ENCODE assay signal across 9 mouse cellular contexts in the genomic region with DNA sequence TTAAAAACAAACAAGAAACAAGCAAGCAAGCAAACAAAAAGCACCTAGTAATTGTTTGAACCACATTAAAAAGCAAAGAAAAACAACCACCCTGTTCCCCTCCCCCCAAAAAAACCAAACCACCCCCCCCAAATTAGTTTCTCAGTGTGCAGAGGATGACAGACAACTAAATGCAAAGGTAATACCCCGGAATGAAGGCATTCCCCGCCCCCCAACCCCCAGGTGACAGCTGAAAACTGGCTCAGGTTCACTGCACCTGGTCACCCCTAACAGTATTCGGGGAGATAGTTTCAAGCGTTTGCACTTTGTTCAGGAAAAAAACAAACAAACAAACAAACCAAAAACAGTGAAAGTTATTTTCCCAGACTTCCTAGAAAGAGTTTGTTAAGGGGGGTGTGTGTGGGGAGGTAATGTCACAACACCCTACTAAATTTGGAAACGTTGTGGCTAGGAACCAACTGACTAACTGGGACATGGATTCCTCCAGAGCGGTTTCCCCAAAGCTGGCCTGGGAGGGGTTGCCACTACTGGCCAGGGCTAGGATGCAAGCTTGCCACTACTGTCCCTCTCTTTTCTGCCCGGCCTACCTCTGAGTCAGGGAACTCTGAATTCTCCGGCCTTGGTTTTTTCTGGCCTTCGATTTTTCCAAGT. TPM values are rescaled to one million over a fixed set of nuclear protein-coding genes. Genes with fewer than 3 reads are reported as not detected.
DNase-seq lines count a peak whose midpoint lies in the region; ATAC-seq lines count a peak whose summit lies in the region.
"Had no signal": no experiment of that assay in that cellular context is flagged by ENCODE, and none has a peak within 500 bp of the region (broad histone marks: within the 10 kb centered on the region; RNA-seq: fewer than 3 reads in every experiment).

No protein-coding gene starts in this region.

- no peak for ATAC-seq in embryonic facial prominence, embryonic 11.5 days (replicated peaks; ENCODE audit: insufficient number of reproducible peaks, low FRiP score, low TSS enrichment, low read depth)
- ATAC-seq in heart, embryonic 13.5 days (ENCODE audit: extremely low read depth, insufficient number of reproducible peaks, low FRiP score, low TSS enrichment): no peak
- no peak for ATAC-seq in liver, embryonic 12.5 days
- no peak for ATAC-seq in neural tube, embryonic 12.5 days (ENCODE audit: low FRiP score, low read depth)

- H3K27me3 ChIP-seq in embryonic facial prominence, embryonic 11.5 days (ENCODE audit: control insufficient read depth, insufficient read depth, low read length): no peaks in the 10 kb centered on the region
- H3K27me3 ChIP-seq in heart, embryonic 13.5 days (replicated peaks): no peaks in the 10 kb centered on the region
- H3K27me3 ChIP-seq in liver, embryonic 12.5 days (replicated peaks): peaks cover 84% of the 10 kb centered on the region
- no peaks in the 10 kb centered on the region for H3K27me3 ChIP-seq in neural tube, embryonic 12.5 days (replicated peaks)

- DNase-seq in embryo, embryonic 11 days: peak; percentile 54
- no peak for DNase-seq in embryo, embryonic 10 days (ENCODE audit: low spot score)
- no peak for DNase-seq in embryonic facial prominence, embryonic 11.5 days (ENCODE audit: low spot score)
- no peak for DNase-seq in layer of hippocampus, adult 9-11 months
- no peak for DNase-seq in layer of hippocampus, adult 18-20 months (ENCODE audit: low spot score in 2 of 2)

- H3K4me3 ChIP-seq in embryonic facial prominence, embryonic 11.5 days (ENCODE audit: low read depth, low read length): no peak overlapping the region
- H3K4me3 ChIP-seq in heart, embryonic 13.5 days: peak overlapping the region; percentile 34
- H3K4me3 ChIP-seq in liver, embryonic 12.5 days: no peak overlapping the region
- no peak overlapping the region for H3K4me3 ChIP-seq in neural tube, embryonic 12.5 days

- no peak overlapping the region for H3K4me2 ChIP-seq in embryonic facial prominence, embryonic 11.5 days (ENCODE audit: low read depth, low read length)
- H3K4me2 ChIP-seq in heart, embryonic 13.5 days: peak overlapping the region; percentile 67
- H3K4me2 ChIP-seq in liver, embryonic 12.5 days: peak overlapping the region; percentile 52
- peak overlapping the region; percentile 55 for H3K4me2 ChIP-seq in neural tube, embryonic 12.5 days (replicated peaks)

- H3K4me1 ChIP-seq in embryonic facial prominence, embryonic 11.5 days (ENCODE audit: control insufficient read depth, insufficient read depth, low read length): peaks cover 2% of the 10 kb centered on the region
- H3K4me1 ChIP-seq in heart, embryonic 13.5 days: peaks cover 70% of the 10 kb centered on the region
- H3K4me1 ChIP-seq in liver, embryonic 12.5 days: 0 out of 2 replicates have a peak, but pooled peaks cover 3% of the 10 kb centered on the region
- H3K4me1 ChIP-seq in neural tube, embryonic 12.5 days: peaks cover 35% of the 10 kb centered on the region

- WGBS in embryonic facial prominence, embryonic 11.5 days: 22% methylated on average over 9 of the region's 9 CpGs
- WGBS in heart, embryonic 13.5 days: 33% methylated on average over 9 of the region's 9 CpGs
- 25% methylated on average over 9 of the region's 9 CpGs for WGBS in liver, embryonic 12.5 days (ENCODE audit: insufficient replicate concordance)
- 25% methylated on average over 9 of the region's 9 CpGs for WGBS in neural tube, embryonic 12.5 days

- peak overlapping the region; percentile 33 for H3K9ac ChIP-seq in embryonic facial prominence, embryonic 11.5 days (replicated peaks; ENCODE audit: low read length)
- H3K9ac ChIP-seq in heart, embryonic 13.5 days: peak overlapping the region; percentile 74
- H3K9ac ChIP-seq in liver, embryonic 12.5 days: no peak overlapping the region
- no peak overlapping the region for H3K9ac ChIP-seq in neural tube, embryonic 12.5 days

- no peaks in the 10 kb centered on the region for H3K9me3 ChIP-seq in embryonic facial prominence, embryonic 11.5 days (replicated peaks; ENCODE audit: control insufficient read depth, low read length)
- peaks cover 5% of the 10 kb centered on the region; the same call in 1 of the 2 replicates for H3K9me3 ChIP-seq in heart, embryonic 13.5 days
- no peaks in the 10 kb centered on the region for H3K9me3 ChIP-seq in liver, embryonic 12.5 days (replicated peaks)
- no peaks in the 10 kb centered on the region for H3K9me3 ChIP-seq in neural tube, embryonic 12.5 days

- H3K36me3 ChIP-seq in embryonic facial prominence, embryonic 11.5 days (replicated peaks; ENCODE audit: control insufficient read depth, insufficient read depth, low read depth, low read length): no peaks in the 10 kb centered on the region
- no peaks in the 10 kb centered on the region for H3K36me3 ChIP-seq in heart, embryonic 13.5 days
- H3K36me3 ChIP-seq in liver, embryonic 12.5 days: no peaks in the 10 kb centered on the region
- no peaks in the 10 kb centered on the region for H3K36me3 ChIP-seq in neural tube, embryonic 12.5 days

- H3K27ac ChIP-seq in embryonic facial prominence, embryonic 11.5 days (replicated peaks; ENCODE audit: low read depth, low read length): peak overlapping the region; percentile 93
- H3K27ac ChIP-seq in heart, embryonic 13.5 days (replicated peaks): peak overlapping the region; percentile 94
- H3K27ac ChIP-seq in liver, embryonic 12.5 days: no peak overlapping the region
- no peak overlapping the region for H3K27ac ChIP-seq in neural tube, embryonic 12.5 days

RNA-seq across cellular contexts. Expression of a gene that starts 6.4 kb away (rescaled TPM):
- polyA plus RNA-seq in embryonic facial prominence, embryonic 11.5 days (2014; fragmentation: Nextera tagmentation; extraction: Ambion mirVana): 9.1 and 10.5 TPM in 2 replicates
- 4.6 and 6.9 TPM in 2 replicates for polyA plus RNA-seq in heart, embryonic 13.5 days (2015; fragmentation: Nextera tagmentation; extraction: Ambion mirVana)
- polyA plus RNA-seq in liver, embryonic 12.5 days (2016; fragmentation: Nextera tagmentation; extraction: Ambion mirVana): 0.77 and 1.2 TPM in 2 replicates
- 8.2 and 8.5 TPM in 2 replicates for polyA plus RNA-seq in neural tube, embryonic 12.5 days (2016; fragmentation: Nextera tagmentation; extraction: Ambion mirVana)
- under 1 TPM; 0.56 to 0.87 TPM for total RNA-seq in layer of hippocampus, adult 18-20 months (2021)

RNA-seq across cellular contexts. Expression of a gene that starts 20.4 kb away (rescaled TPM):
- polyA plus RNA-seq in embryonic facial prominence, embryonic 11.5 days (2014; fragmentation: Nextera tagmentation; extraction: Ambion mirVana): 1.4 TPM in 2 replicates
- 2.5 and 3.3 TPM in 2 replicates for polyA plus RNA-seq in heart, embryonic 13.5 days (2015; fragmentation: Nextera tagmentation; extraction: Ambion mirVana)
- polyA plus RNA-seq in liver, embryonic 12.5 days (2016; fragmentation: Nextera tagmentation; extraction: Ambion mirVana): 0.12 and 0.35 TPM in 2 replicates
- 1.2 and 1.9 TPM in 2 replicates for polyA plus RNA-seq in neural tube, embryonic 12.5 days (2016; fragmentation: Nextera tagmentation; extraction: Ambion mirVana)
- total RNA-seq in layer of hippocampus, adult 18-20 months (2021): not detected
- polyA plus RNA-seq: small intestine, adult 2 months had no signal

RNA-seq across cellular contexts. Expression of a gene that starts 38.1 kb away (rescaled TPM):
- 0.15 and 0.36 TPM in 2 replicates for polyA plus RNA-seq in embryonic facial prominence, embryonic 11.5 days (2014; fragmentation: Nextera tagmentation; extraction: Ambion mirVana)
- not detected in 2 replicates for polyA plus RNA-seq in heart, embryonic 13.5 days (2015; fragmentation: Nextera tagmentation; extraction: Ambion mirVana)
- 0.14 and 0.23 TPM in 2 replicates for polyA plus RNA-seq in liver, embryonic 12.5 days (2016; fragmentation: Nextera tagmentation; extraction: Ambion mirVana)
- polyA plus RNA-seq in neural tube, embryonic 12.5 days (2016; fragmentation: Nextera tagmentation; extraction: Ambion mirVana): 0.24 and 0.49 TPM in 2 replicates
- total RNA-seq in layer of hippocampus, adult 18-20 months (2021): under 1 TPM; 0.54 to 0.63 TPM
- polyA plus RNA-seq: small intestine, adult 2 months had no signal

RNA-seq across cellular contexts. Expression of a gene that starts 38.2 kb away (rescaled TPM):
- 44.1 TPM in 2 replicates for polyA plus RNA-seq in embryonic facial prominence, embryonic 11.5 days (2014; fragmentation: Nextera tagmentation; extraction: Ambion mirVana)
- polyA plus RNA-seq in heart, embryonic 13.5 days (2015; fragmentation: Nextera tagmentation; extraction: Ambion mirVana): 24.2 and 25.6 TPM in 2 replicates
- polyA plus RNA-seq in liver, embryonic 12.5 days (2016; fragmentation: Nextera tagmentation; extraction: Ambion mirVana): 29.2 and 30.9 TPM in 2 replicates
- 35.1 and 35.9 TPM in 2 replicates for polyA plus RNA-seq in neural tube, embryonic 12.5 days (2016; fragmentation: Nextera tagmentation; extraction: Ambion mirVana)
- total RNA-seq in layer of hippocampus, adult 18-20 months (2021): 10 to 100 TPM; 18.6 to 23.3 TPM

Comparison
In these comparisons a context has a peak if more than half of its experiments do, and no peak if none do; other contexts are left out.
1. H3K27ac ChIP-seq: peak in embryonic facial prominence, embryonic 11.5 days (single experiment) and heart, embryonic 13.5 days (single experiment); none in liver, embryonic 12.5 days (single experiment) and neural tube, embryonic 12.5 days (single experiment).
2. H3K9ac ChIP-seq: peak in embryonic facial prominence, embryonic 11.5 days (single experiment) and heart, embryonic 13.5 days (single experiment); none in liver, embryonic 12.5 days (single experiment) and neural tube, embryonic 12.5 days (single experiment).